Mouse (Mus musculus) megakaryocyte, embryonic 14.5 days (primary cell): ENCODE data around the gene Ppp1r27.

ENCODE experiments used
- FLI1 ChIP-seq: IDR thresholded peaks from 2 replicates; pipeline ENCODE4 v1.6.1; 2012; ENCODE audit warnings: low read length, inconsistent platforms, mixed read lengths
- GATA1 ChIP-seq: IDR thresholded peaks from 3 replicates; pipeline ENCODE4 v1.6.1; 2012; ENCODE audit warnings: mixed read lengths, low read length, inconsistent platforms, borderline replicate concordance

- no peak for TF ChIP-seq GATA1
- TF ChIP-seq FLI1, result no peak
Observed at GRCm38 (mm10) chr11:120501701-120502100, 49.2 kb downstream of the Ppp1r27 start.
